Mouse (Mus musculus) hindlimb bud, embryonic 11.5 days (tissue): ENCODE data around the gene Ablim2.

Experiments used
- DNase-seq: peaks from one replicate; pipeline ENCODE4 v3.0.0-alpha.2; 2012; ENCODE audit warnings: low read depth, low spot score; ENCODE audit errors: extremely low spot score

The Ablim2 gene

DNA sequence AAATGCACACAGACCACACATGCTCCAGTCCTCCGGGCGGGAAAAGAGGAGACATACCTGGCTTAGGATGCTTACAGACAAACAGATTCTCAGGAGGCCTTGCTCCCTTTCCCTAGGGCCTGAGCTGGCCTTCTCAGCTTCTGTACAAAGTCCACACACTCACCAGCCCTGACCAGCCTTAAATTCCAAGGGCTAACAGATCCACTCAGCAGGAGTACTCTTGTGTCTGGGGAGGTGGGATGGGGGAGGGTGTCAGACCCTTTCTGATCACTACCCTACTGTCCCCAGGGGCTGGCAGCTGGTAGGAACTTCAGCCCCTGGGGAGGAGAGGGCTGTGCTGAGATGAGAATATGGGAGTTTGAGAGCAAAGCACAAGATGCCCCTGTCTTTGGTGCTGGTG lies 18.7 kb upstream of the Ablim2 start:
- no peak for DNase-seq

- no peak for DNase-seq
These were observed 18.0 kb upstream of the Ablim2 start, which contains the start of gene Sh3tc1 for GRCm38 (mm10) chr5:35739536-35740278. Gene Sh3tc1, minus strand, starts transcription at chr5:35739987.

GRCm38 (mm10) chr5:35740716-35741115 lies 17.0 kb upstream of the Ablim2 start:
- no peak for DNase-seq

DNA sequence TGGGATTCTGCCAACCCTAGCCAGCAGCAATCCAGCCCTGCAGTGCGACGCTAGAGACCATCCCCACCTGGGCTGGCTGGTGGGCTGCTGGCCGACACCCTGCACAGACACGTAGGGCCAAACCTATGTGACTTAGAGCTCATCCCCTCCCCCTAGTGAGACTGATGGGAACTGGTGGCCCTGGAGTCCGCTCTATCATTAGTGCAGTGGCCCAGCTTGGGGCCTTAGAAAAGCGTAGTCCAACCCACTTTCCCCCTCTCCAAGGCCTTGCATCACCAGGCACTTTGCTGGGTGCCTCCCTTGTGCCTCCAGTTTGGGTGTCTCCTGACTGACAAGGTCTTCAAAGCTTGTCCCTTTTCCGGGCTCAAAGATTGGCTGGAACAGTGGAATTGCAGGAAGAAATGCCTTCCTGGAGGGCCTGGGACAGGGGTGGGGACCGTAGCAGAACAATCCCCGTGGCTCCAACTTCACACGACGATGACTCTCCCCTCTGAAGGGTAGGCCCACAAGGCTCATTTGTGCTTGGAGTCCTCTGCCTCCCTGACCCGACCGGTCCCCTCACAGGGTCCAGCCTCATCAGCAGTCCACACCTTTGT lies 16.4 kb upstream of the Ablim2 start:
- DNase-seq, result no peak

DNA sequence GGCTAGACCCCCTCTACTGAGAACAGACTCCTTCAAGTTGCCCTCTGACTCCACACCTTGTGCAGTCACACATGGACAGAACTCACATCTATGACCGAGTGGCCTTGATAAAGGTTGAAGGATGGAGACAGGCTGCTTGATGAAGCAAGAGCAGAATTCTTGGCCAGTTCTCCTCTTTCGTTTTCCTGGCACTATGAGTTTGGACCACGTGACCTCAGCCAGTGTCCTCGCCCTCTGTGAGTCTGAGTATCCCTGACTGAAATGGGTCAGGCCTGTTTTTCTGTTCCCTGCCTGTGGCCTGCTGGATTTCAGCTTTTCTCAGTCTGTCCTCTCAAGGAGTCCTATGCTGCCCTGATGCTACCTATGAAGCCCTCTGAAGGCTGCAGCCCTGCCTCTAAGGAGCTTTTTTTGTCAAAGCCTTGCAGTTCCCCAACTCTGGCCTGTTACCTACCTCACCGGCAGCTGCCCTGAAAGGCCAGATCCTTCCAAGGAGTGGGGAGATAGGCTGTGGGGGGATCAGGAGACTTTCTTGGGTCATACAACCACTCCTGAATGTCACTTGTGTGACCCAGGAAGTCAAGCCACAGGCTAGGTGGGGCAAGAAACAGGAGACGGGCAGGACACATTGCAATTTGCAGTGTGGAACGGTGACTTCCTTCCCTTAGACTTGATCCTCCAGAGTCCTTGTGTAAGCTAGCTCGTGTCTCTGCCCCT lies 14.3 kb upstream of the Ablim2 start:
- DNase-seq, result no peak

DNA sequence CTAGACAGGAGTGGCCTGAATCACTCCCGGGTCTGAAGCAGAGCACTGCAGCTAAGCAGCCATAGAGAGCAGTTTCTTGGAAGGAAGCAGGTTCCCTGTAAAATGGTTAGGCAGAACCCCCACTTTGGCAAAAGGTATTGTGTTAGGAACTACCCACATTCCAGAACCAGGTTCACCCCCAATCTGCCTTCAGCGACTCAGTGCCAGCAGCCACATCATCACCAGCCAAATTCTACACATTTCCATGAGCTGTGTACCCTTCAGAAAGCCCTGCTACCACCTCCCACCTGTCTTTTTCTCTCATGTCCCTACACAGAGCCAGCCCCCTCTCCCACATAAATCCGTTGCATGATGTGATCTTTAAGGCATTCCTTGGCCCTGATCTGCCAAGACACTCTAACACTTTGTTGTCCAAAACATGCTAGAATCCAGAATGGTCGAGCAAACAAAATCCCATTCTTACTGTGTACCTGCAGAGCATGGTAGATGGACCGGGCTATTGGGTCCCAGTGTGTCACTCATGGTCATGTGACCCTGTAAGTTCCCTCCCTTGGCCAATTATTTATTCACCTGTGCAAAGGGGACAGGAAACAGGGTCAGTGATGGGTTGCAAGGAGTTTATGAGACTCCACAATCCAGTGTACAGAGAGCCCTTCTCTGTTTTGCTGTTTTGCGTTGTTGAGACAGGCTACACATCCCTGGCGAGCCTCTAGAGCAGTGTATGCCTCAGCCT lies 13.5 kb upstream of the Ablim2 start:
- DNase-seq, result no peak

DNA sequence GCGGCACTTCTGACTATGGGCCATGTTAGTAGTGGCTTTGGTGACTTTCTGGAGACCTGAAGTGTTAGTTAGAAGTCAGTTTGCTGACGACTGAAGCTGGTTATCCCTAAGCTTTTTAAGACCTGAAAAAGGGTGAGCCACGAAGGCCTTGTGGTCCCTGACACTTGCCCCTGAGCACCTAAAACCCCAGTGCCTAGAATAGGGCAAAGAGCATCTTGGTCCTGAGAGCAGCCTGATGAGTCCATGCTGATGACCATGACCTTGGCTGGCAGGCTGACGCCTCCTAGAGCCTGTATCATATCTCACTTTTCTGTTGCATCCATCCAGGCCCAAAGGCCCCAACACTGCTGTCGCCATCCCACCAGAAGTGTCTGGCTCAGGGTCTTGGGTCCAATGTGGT lies 12.3 kb upstream of the Ablim2 start:
- no peak for DNase-seq

GRCm38 (mm10) chr5:35746910-35747309 lies 10.8 kb upstream of the Ablim2 start:
- no peak for DNase-seq

DNA sequence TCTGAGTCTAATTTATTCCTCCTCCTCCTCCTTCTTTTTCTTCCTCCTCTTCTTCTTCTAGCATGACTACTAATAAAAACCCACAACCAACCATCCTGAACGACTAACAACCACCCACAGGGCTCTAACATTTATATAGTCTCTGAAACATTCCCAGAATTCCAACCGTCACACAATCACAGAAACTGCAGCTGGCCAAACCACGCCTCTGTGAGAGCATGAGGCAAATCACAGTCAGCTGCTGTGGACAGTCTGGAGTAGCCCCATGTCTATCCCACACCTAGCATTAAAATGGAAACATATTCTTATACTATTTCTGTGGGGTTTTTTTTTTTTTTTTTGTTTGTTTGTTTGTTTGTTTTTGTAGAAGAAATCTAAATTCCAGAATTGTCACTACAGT lies 8.3 kb upstream of the Ablim2 start:
- no peak for DNase-seq

DNA sequence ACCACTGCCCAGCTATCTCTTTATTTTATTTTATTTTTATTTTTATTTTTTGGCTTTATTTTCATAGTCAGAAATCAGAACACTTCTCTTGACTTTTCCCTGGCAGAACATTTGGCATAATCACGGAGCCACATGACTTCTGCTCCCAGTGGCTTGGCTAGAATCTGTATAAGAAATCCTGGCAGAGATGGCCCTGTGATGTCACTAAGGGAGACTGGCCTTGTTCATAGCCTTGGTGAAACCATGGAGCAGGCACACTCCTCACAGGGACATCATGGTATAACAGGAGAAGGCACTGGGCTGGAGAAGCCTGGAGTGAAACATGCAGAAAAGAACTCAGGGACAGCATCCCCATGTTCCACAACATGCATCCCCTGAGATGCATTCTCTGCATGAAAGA lies 7.7 kb upstream of the Ablim2 start:
- DNase-seq, result no peak

- no peak for DNase-seq
These were observed 6.7 kb upstream of the Ablim2 start for GRCm38 (mm10) chr5:35751016-35751415.

GRCm38 (mm10) chr5:35755131-35755733 lies 2.4 kb upstream of the Ablim2 start:
- DNase-seq, result no peak

DNA sequence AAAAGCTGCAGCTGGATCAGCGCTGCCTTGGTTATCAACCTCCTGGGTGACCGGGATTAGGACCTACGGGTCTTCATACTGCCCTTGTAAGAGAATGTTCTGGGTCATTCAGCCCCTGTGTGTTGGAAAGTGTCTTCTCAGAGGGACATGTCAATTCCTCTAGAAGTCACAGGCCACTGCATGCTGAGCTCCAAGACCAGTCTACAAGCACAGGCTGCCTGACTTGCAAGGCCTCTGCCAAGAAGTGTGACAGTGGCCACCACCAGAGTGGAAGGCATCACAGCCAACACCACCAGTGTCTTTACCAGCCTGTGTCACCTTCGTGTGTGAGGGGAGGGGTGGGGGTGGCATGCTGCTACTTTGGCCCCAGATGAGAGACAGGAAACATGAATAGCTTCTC lies 1.7 kb upstream of the Ablim2 start:
- DNase-seq, result no peak

DNA sequence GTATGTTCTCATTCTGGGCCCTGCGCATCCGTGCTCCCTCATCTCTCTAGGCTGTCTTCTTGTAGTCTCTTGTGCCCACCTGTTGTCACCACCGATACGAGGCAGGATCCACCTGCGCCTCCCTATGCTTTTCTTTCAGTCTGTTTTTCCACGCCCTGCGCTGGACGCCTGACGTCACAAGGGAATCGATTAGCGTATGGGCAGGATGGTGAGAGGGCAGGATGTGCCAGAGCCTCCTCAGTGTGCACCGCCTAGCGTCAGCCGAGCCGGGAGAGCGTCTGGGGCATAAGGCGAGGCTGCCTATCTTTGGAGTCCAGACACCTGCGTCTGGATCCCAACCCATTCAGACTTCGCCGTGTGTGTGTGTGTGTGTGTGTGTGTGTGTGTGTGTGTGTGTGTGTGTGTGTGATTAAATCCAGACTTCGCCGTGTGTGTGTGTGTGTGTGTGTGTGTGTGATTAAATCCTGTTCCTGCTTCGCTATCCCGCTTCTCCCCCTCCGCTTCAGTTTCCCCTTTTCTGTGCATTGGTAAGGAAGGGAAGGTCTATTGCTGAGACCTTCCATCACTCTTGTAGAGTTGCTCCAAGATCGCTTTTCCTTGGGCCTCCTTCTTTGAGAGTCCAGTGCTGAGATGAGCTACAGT lies 562 bp upstream of the Ablim2 start:
- no peak for DNase-seq

DNA sequence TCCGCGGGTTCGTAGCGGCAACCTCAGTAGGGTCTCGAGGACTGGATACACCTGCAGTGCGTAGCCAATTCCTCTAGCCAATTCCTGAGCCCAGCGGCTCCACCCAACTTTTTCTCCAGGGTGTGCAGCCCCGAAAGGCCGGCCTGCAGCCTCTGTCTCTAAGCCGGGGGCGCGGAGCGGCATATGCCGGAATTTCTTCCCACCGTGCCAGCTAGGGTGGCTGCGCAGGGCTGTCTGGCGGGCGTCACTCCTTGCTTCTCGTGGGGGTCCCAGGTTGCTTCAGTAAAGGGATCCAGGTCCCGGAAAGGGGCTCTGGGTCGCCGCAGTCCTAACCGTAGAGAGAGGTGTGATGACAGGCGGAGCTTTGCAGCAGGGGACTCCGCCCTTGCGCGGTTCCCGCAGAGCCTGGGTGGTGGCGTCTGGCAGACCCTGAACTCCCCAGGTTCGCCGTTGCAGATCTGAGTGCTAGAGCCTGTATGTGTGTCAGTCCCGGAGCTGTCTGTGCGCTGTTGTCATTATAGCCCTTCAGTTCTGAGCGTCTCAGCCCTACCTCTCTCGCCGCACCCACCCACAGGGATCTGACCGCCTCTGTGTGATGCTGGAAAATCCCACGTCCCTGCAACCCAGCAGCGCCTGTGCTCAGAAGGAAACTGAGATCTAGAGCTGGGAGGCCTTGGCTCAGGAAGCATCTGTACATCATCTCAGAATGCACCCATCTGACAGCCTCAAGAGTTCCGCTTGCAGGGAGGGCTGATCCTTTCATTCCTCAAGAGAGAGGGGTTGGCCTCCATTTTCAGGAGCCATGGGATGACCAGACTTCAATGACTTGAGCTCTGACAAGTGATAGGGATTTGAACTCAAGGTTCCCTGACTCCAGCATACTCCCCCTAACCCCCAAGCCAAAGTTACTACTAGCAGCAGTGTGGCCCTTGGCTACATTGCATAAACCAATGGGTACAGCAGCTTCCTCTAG lies 687 bp downstream of the Ablim2 start:
- no peak for DNase-seq

- no peak for DNase-seq
These were observed 3.6 kb downstream of the Ablim2 start for GRCm38 (mm10) chr5:35761323-35761722.

GRCm38 (mm10) chr5:35762388-35762787 lies 4.7 kb downstream of the Ablim2 start:
- DNase-seq, result no peak

DNA sequence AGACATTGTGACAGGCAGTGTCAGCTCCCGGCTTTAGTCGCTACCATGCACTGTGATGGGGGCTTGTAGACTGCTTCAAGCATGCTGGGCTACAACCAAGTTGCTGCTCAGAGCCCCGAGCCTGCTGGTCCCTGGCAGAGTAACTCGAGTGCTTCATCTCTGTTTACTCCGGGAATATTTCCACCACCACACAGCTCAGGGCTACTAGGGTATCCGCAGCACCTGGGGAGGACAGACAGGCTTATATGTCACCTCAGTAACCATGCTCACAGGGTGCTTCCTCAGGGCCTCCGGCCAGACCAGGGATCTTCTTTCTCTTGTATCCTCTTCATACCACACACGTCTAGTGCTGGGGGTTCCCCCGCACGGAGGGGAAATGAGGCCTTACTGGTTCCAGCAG lies 5.2 kb downstream of the Ablim2 start:
- DNase-seq, result no peak

- no peak for DNase-seq
These were observed 8.2 kb downstream of the Ablim2 start for GRCm38 (mm10) chr5:35765909-35766308.
